Mouse (Mus musculus) retina, adult 2 months (tissue): ENCODE measurements at regions not wholly inside any gene's neighbourhood (a gene's known extent, or its start where the extent isn't known, plus 50 kb on each side); places are given as distances from the start of the nearest gene placed in this dataset.

Experiments used
- DNase-seq: peaks from one replicate; pipeline ENCODE4 v3.0.0-alpha.2; 2012; ENCODE audit warnings: low read depth, low spot score

- DNase-seq: no peak
Observed at GRCm38 (mm10) chr2:167878255-167878865, 53.5 kb upstream of the Ptpn1 start.

GRCm38 (mm10) chr2:167877254-167877870, 54.5 kb upstream of the Ptpn1 start:
- no peak for DNase-seq

GRCm38 (mm10) chr2:167872507-167872906, 59.4 kb upstream of the Ptpn1 start:
- DNase-seq: no peak

GRCm38 (mm10) chr2:167870153-167870552, 61.7 kb upstream of the Ptpn1 start:
- no peak for DNase-seq

GRCm38 (mm10) chr2:167866751-167867150, 65.1 kb upstream of the Ptpn1 start:
- DNase-seq: no peak

- DNase-seq: no peak
Observed at GRCm38 (mm10) chr2:167865525-167865924, 66.3 kb upstream of the Ptpn1 start.

- no peak for DNase-seq
Observed at GRCm38 (mm10) chr2:167864672-167865071, 67.2 kb upstream of the Ptpn1 start.

- no peak for DNase-seq
Observed at GRCm38 (mm10) chr2:167864228-167864627, 67.6 kb upstream of the Ptpn1 start.

- no peak for DNase-seq
Observed at GRCm38 (mm10) chr2:167863616-167864015, 68.2 kb upstream of the Ptpn1 start.

- no peak for DNase-seq
Observed at GRCm38 (mm10) chr2:167861178-167861520, 70.7 kb upstream of the Ptpn1 start.

- DNase-seq: no peak
Observed at GRCm38 (mm10) chr2:167860457-167861177, 71.2 kb upstream of the Ptpn1 start.

- no peak for DNase-seq
Observed at GRCm38 (mm10) chr2:167859575-167859974, 72.3 kb upstream of the Ptpn1 start.

GRCm38 (mm10) chr2:167858346-167858745, 73.5 kb upstream of the Ptpn1 start:
- DNase-seq: no peak

- DNase-seq: no peak
Observed at GRCm38 (mm10) chr2:167857911-167858310, 73.9 kb upstream of the Ptpn1 start.

GRCm38 (mm10) chr2:167856920-167857475, 74.9 kb upstream of the Ptpn1 start:
- DNase-seq: no peak

- DNase-seq: no peak
Observed at GRCm38 (mm10) chr2:167856020-167856419, 75.8 kb upstream of the Ptpn1 start.

- no peak for DNase-seq
Observed at GRCm38 (mm10) chr2:167854060-167854459, 77.8 kb upstream of the Ptpn1 start.

GRCm38 (mm10) chr2:167853411-167853821, 78.4 kb upstream of the Ptpn1 start:
- DNase-seq: no peak

- DNase-seq: no peak
Observed at GRCm38 (mm10) chr2:167852582-167852981, 79.3 kb upstream of the Ptpn1 start.

- DNase-seq: no peak
Observed at GRCm38 (mm10) chr2:167851216-167851896, 80.5 kb upstream of the Ptpn1 start.

GRCm38 (mm10) chr2:167849999-167850552, 81.8 kb upstream of the Ptpn1 start:
- no peak for DNase-seq
